Mouse (Mus musculus) liver, adult 2 months (tissue): ENCODE results near the gene Ttn.

ENCODE experiments used
- CTCF ChIP-seq: fragments of 200-500 bp; IDR thresholded peaks from 2 replicates; pipeline ENCODE4 v1.5.1; 2011; ENCODE audit warnings: low read depth, low read length, control low read depth
- POLR2A ChIP-seq: fragments of 200-500 bp; IDR thresholded peaks from 2 replicates; pipeline ENCODE4 v1.6.1; 2011; ENCODE audit warnings: low read length, control low read depth; ENCODE audit not compliant: insufficient read depth; ENCODE audit errors: extremely low read depth

GRCm38 (mm10) chr2:76962045-76962432 lies 20.3 kb downstream of the Ttn start:
- TF ChIP-seq CTCF (no peak), POLR2A (no peak)
